Mouse (Mus musculus) midbrain, embryonic 11.5 days (tissue): ENCODE results near the gene Urgcp. TPM values are rescaled to one million over a fixed set of nuclear protein-coding genes. Genes with fewer than 3 reads are reported as not detected.

Source experiments
- ATAC-seq: fragments of 200-750 bp; cut with Nextera tagmentation; 2 replicates; pipeline ENCODE4 v1.8.0; 2017; ENCODE audit warnings: moderate TSS enrichment, moderate library complexity; ENCODE audit not compliant: low FRiP score
- DNase-seq: peaks from one replicate; pipeline ENCODE4 v3.0.0; 2015; ENCODE audit warnings: low spot score; ENCODE audit errors: missing footprints
- H3K27ac ChIP-seq: fragments of 300-500 bp; sonication (generic); 2 replicates; pipeline ENCODE4 v1.5.1; 2014; ENCODE audit warnings: low read depth, low read length
- H3K27me3 ChIP-seq: fragments of 300-500 bp; sonication (generic); 2 replicates; pipeline ENCODE4 v1.6.1; 2014; ENCODE audit warnings: mild to moderate bottlenecking, low read length, moderate library complexity, mixed read lengths; ENCODE audit not compliant: control insufficient read depth, insufficient read depth
- H3K36me3 ChIP-seq: fragments of 300-500 bp; sonication (generic); 2 replicates; pipeline ENCODE4 v1.6.1; 2014; ENCODE audit warnings: mild to moderate bottlenecking, low read length, moderate library complexity, mixed read lengths; ENCODE audit not compliant: control insufficient read depth, insufficient read depth
- H3K4me1 ChIP-seq: fragments of 300-500 bp; sonication (generic); 2 replicates; pipeline ENCODE4 v1.6.1; 2014; ENCODE audit warnings: low read length; ENCODE audit not compliant: control insufficient read depth, insufficient read depth
- H3K4me2 ChIP-seq: fragments of 300-500 bp; sonication (generic); 2 replicates; pipeline ENCODE4 v1.6.1; 2014; ENCODE audit warnings: mild to moderate bottlenecking, moderate library complexity
- H3K4me3 ChIP-seq: fragments of 300-500 bp; sonication (generic); 2 replicates; pipeline ENCODE4 v1.5.1; 2014; ENCODE audit warnings: low read depth, low read length
- H3K9ac ChIP-seq: fragments of 300-500 bp; sonication (generic); 2 replicates; pipeline ENCODE4 v1.6.1; 2014; ENCODE audit warnings: low read length
- H3K9me3 ChIP-seq: fragments of 300-500 bp; sonication (generic); 2 replicates; pipeline ENCODE4 v1.6.1; 2016; ENCODE audit warnings: low read length; ENCODE audit not compliant: control insufficient read depth
- WGBS: fragments of 180-500 bp; shearing (Covaris S2); extraction: QIAGEN DNeasy Blood & Tissue Kit; methylation state at CpG from one replicate; pipeline ENCODE4 v1.1.7; 2014; 5-methylcytosine and 5-hydroxymethylcytosine counted together
- polyA plus RNA-seq: library from polyadenylated mRNA; unstranded; fragments of >200 nt; fragmentation: Nextera tagmentation; extraction: Ambion mirVana; gene quantifications from 2 replicates; pipeline ENCODE4 v1.2.1, GENCODE M21; 2014

Gene Urgcp
- polyA plus RNA-seq, 1 experiment from 2014 or later, result 11.7 TPM

DNA sequence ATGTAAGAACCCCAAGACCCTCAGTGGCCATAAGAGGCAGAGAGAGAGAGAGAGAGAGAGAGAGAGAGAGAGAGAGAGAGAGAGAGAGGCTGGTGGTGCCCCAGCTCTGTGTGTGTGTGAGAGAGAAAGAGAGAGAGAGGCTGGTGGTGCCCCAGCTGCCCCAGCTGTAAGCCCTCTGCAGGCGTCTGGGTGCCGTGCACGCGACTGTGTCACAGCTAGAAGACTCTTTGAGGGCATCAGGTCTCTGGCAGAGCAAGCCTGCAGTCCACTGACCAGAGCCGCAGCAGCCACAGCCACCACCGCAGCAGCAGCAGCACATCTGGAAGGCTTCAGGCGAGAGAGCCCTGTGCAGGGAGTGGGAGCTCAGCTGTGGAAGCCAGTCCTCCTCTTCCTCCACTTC is 77.9 kb downstream of the Urgcp start:
- H3K9me3 ChIP-seq, result no peaks in the 10 kb centered on the region
- 39% methylated on average over 7 of the region's 7 CpGs for WGBS
- no peak for DNase-seq

DNA sequence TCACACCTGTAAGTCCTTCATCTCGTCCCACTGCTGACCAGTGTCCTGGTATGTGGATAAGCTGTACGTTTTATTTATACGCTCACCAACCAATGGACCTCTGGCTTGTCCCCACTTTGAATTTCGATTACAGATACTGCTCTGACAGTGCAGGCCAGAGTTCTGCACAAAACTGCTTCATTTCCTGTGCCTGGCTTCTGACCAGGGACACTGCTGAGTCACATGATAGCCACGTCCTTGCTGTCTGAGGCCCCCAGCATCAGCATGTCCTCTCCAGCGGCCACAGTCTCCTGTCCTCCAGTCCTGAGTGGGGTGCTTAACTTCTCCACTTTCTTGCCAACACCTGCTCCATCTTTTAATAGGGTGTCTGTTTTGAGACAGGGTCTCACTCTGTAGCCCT is 79.6 kb downstream of the Urgcp start:
- H3K4me1 ChIP-seq, result no peaks in the 10 kb centered on the region
- H3K4me2 ChIP-seq, result no peak overlapping the region
- H3K4me3 ChIP-seq, result no peak overlapping the region
- H3K9ac ChIP-seq, result no peak overlapping the region
- no peaks in the 10 kb centered on the region for H3K27me3 ChIP-seq
- H3K27ac ChIP-seq, result no peak overlapping the region
- H3K9me3 ChIP-seq, result no peaks in the 10 kb centered on the region
- no peaks in the 10 kb centered on the region for H3K36me3 ChIP-seq
- DNase-seq (no peak), ATAC-seq (no peak)
- 78% methylated on average over 6 of the region's 6 CpGs for WGBS

More for the DNA sequence above, 77.9 kb downstream of the Urgcp start:
- Histone ChIP-seq H3K36me3 (no peaks in the 10 kb centered on the region), H3K4me1 (no peaks in the 10 kb centered on the region), H3K9ac (no peak overlapping the region), H3K27ac (no peak overlapping the region), H3K4me2 (no peak overlapping the region), H3K4me3 (no peak overlapping the region), H3K27me3 (no peaks in the 10 kb centered on the region)
- no peak for ATAC-seq

Other genes with a start within 250 kb of the Urgcp start
- gene Xbp1, start 241.7 kb downstream of the Urgcp start, polyA plus RNA-seq, result 126 and 133 TPM in 2 replicates
- 26.2 and 27.4 TPM in 2 replicates for gene Ccdc117, start 220.2 kb downstream of the Urgcp start, polyA plus RNA-seq
- not detected in 2 replicates for gene Ankrd36, start 192.7 kb downstream of the Urgcp start, polyA plus RNA-seq
- gene Mrps24, start 46.7 kb downstream of the Urgcp start, polyA plus RNA-seq, result 161 and 164 TPM in 2 replicates
- 136 and 144 TPM in 2 replicates for gene Dbnl, start 26.1 kb upstream of the Urgcp start, polyA plus RNA-seq
- gene Pgam2, start 41.4 kb upstream of the Urgcp start, polyA plus RNA-seq, result 4.5 and 4.6 TPM in 2 replicates
- gene Polm, start 75.6 kb upstream of the Urgcp start, polyA plus RNA-seq, result 7.1 and 7.3 TPM in 2 replicates
- 15.0 and 15.8 TPM in 2 replicates for gene Aebp1, start 99.6 kb upstream of the Urgcp start, polyA plus RNA-seq
- gene Pold2, start 115.9 kb upstream of the Urgcp start, polyA plus RNA-seq, result 83.8 and 97.4 TPM in 2 replicates
- gene Myl7, start 136.4 kb upstream of the Urgcp start, polyA plus RNA-seq, result 0.59 and 0.92 TPM in 2 replicates
- gene Gck, start 187.7 kb upstream of the Urgcp start, polyA plus RNA-seq, result 1.5 and 1.8 TPM in 2 replicates
- gene Ykt6, start 193.3 kb upstream of the Urgcp start, polyA plus RNA-seq, result 27.2 and 29.4 TPM in 2 replicates